Mouse (Mus musculus) neutrophil, adult 83 days (primary cell): ENCODE results near the gene Mfsd14a. TPM values are rescaled to one million over a fixed set of nuclear protein-coding genes. Genes with fewer than 3 reads are reported as not detected.

Experiments
- total RNA-seq, 2 experiments: library from RNA; stranded (reverse); gene quantifications; one replicate each; pipeline ENCODE4 v1.2.4; 2023

The Mfsd14a gene
- 10 to 100 TPM; 61.3 to 74.0 TPM for total RNA-seq

GRCm38 (mm10) chr3:116662463-116662863 is at the start of gene Mfsd14a:
TSS of gene Mfsd14a (minus strand) at chr3:116662677.

GRCm38 (mm10) chr3:116681160-116681559 is 18.7 kb upstream of the Mfsd14a start, which contains the start of gene Gm43191:
TSS of gene Gm43191 (minus strand) at chr3:116681260.

GRCm38 (mm10) chr3:116614295-116614892 is 48.1 kb downstream of the Mfsd14a start, which contains the start of gene Trmt13:
TSS of gene Trmt13 (minus strand) at chr3:116614587.

GRCm38 (mm10) chr3:116594728-116595602 is 67.5 kb downstream of the Mfsd14a start, which contains the start of gene Sass6:
TSS of gene Sass6 (plus strand) at chr3:116594982.

Other genes with a start within 250 kb of the Mfsd14a start
- gene Cdc14a, start 238.6 kb downstream of the Mfsd14a start, total RNA-seq: 10 to 100 TPM; 34.4 to 44.1 TPM
- 10 to 100 TPM; 20.5 to 20.9 TPM for gene Rtca, start 154.5 kb downstream of the Mfsd14a start, total RNA-seq
- gene Dbt, start 149.6 kb downstream of the Mfsd14a start, total RNA-seq: 1 to 10 TPM; 6.7 to 6.8 TPM
- gene Lrrc39, start 99.7 kb downstream of the Mfsd14a start, total RNA-seq: under 1 TPM; 0.28 to 0.35 TPM
- 10 to 100 TPM; 21.8 to 23.9 TPM for gene Sass6, start 67.7 kb downstream of the Mfsd14a start, total RNA-seq
- gene Trmt13, start 48.1 kb downstream of the Mfsd14a start, total RNA-seq: 10 to 100 TPM; 16.4 to 17.3 TPM
- gene Gm43191, start 18.6 kb upstream of the Mfsd14a start, total RNA-seq: not detected
- 10 to 100 TPM; 22.8 to 25.4 TPM for gene Slc35a3, start 50.2 kb upstream of the Mfsd14a start, total RNA-seq
- gene Agl, start 145.5 kb upstream of the Mfsd14a start, total RNA-seq: 10 to 100 TPM; 44.9 to 45.2 TPM
- gene Frrs1, start 196.8 kb upstream of the Mfsd14a start, total RNA-seq: 10 to 100 TPM; 40.6 to 50.9 TPM